Mouse (Mus musculus): ENCODE data around the gene Canx. TPM values are rescaled to one million over a fixed set of nuclear protein-coding genes. Genes with fewer than 3 reads are reported as not detected.

The Canx gene
- total RNA-seq, 2 experiments from 2014 or later, result 413 to 414 TPM

GRCm38 (mm10) chr11:50277025-50277424 lies 48.4 kb downstream of the Canx start:
- no peak for DNase-seq (ENCODE audit: low spot score in 2 of 2)

GRCm38 (mm10) chr11:50275568-50276151 lies 49.8 kb downstream of the Canx start:
- no peak for DNase-seq (ENCODE audit: low spot score in 2 of 2)

GRCm38 (mm10) chr11:50275077-50275476 lies 50.4 kb downstream of the Canx start:
- DNase-seq (ENCODE audit: low spot score in 2 of 2), result no peak

- DNase-seq (ENCODE audit: low spot score in 2 of 2), result no peak
Measured at GRCm38 (mm10) chr11:50272819-50273218, 52.7 kb downstream of the Canx start.

- DNase-seq (ENCODE audit: low spot score in 2 of 2), result no peak
Measured at GRCm38 (mm10) chr11:50269885-50270284, 55.6 kb downstream of the Canx start.

GRCm38 (mm10) chr11:50269163-50269562 lies 56.3 kb downstream of the Canx start:
- no peak for DNase-seq (ENCODE audit: low spot score in 2 of 2)

GRCm38 (mm10) chr11:50266997-50267396 lies 58.5 kb downstream of the Canx start:
- DNase-seq (ENCODE audit: low spot score in 2 of 2), result no peak

- peak in 1 of 2 experiments; percentile 38 for DNase-seq (ENCODE audit: low spot score in 2 of 2)
Measured at GRCm38 (mm10) chr11:50265931-50266330, 59.5 kb downstream of the Canx start.

- no peak for DNase-seq (ENCODE audit: low spot score in 2 of 2)
Measured at GRCm38 (mm10) chr11:50263198-50263597, 62.3 kb downstream of the Canx start.

GRCm38 (mm10) chr11:50262020-50262419 lies 63.5 kb downstream of the Canx start:
- DNase-seq (ENCODE audit: low spot score in 2 of 2), result no peak

- peak; percentile 38 to 55 for DNase-seq (ENCODE audit: low spot score in 2 of 2)
Measured at GRCm38 (mm10) chr11:50258310-50258709, 67.2 kb downstream of the Canx start.

- DNase-seq (ENCODE audit: low spot score in 2 of 2), result no peak
Measured at GRCm38 (mm10) chr11:50256615-50257014, 68.9 kb downstream of the Canx start.

GRCm38 (mm10) chr11:50254010-50254580 lies 71.4 kb downstream of the Canx start:
- peak; percentile 65 to 74 for DNase-seq (ENCODE audit: low spot score in 2 of 2)

- DNase-seq (ENCODE audit: low spot score in 2 of 2), result no peak
Measured at GRCm38 (mm10) chr11:50253393-50253792, 72.1 kb downstream of the Canx start.

GRCm38 (mm10) chr11:50252684-50253265 lies 72.7 kb downstream of the Canx start:
- DNase-seq (ENCODE audit: low spot score in 2 of 2), result no peak

- DNase-seq (ENCODE audit: low spot score in 2 of 2), result no peak
Measured at GRCm38 (mm10) chr11:50252166-50252565, 73.3 kb downstream of the Canx start.

GRCm38 (mm10) chr11:50248473-50249171 lies 76.9 kb downstream of the Canx start:
- DNase-seq (ENCODE audit: low spot score in 2 of 2), result no peak

GRCm38 (mm10) chr11:50245269-50245668 lies 80.2 kb downstream of the Canx start:
- DNase-seq (ENCODE audit: low spot score in 2 of 2), result no peak
